Mouse (Mus musculus) hindbrain, embryonic 11.5 days (tissue): ENCODE measurements at regions not wholly inside any gene's neighbourhood (a gene's known extent, or its start where the extent isn't known, plus 50 kb on each side); places are given as distances from the start of the nearest gene placed in this dataset.

Experiments
- ATAC-seq: fragments of 200-750 bp; cut with Nextera tagmentation; 2 replicates; pipeline ENCODE4 v1.8.0; 2017; ENCODE audit warnings: mild to moderate bottlenecking, moderate TSS enrichment, moderate library complexity; ENCODE audit not compliant: low FRiP score
- DNase-seq: peaks from one replicate; pipeline ENCODE4 v3.0.0-alpha.2; 2015; ENCODE audit warnings: low spot score
- H3K27ac ChIP-seq: fragments of 300-500 bp; sonication (generic); 2 replicates; pipeline ENCODE4 v1.5.1; 2014; ENCODE audit warnings: mild to moderate bottlenecking, low read depth, low read length
- H3K27me3 ChIP-seq: fragments of 300-500 bp; sonication (generic); 2 replicates; pipeline ENCODE4 v1.6.1; 2014; ENCODE audit warnings: mild to moderate bottlenecking, low read length, moderate library complexity, mixed read lengths; ENCODE audit not compliant: control insufficient read depth, insufficient read depth
- H3K36me3 ChIP-seq: fragments of 300-500 bp; sonication (generic); 2 replicates; pipeline ENCODE4 v1.6.1; 2014; ENCODE audit warnings: mild to moderate bottlenecking, low read length, moderate library complexity, mixed read lengths; ENCODE audit not compliant: control insufficient read depth, insufficient read depth
- H3K4me1 ChIP-seq: fragments of 300-500 bp; sonication (generic); replicated peaks from 2 replicates; pipeline ENCODE4 v1.6.1; 2014; ENCODE audit warnings: low read length, mixed read lengths; ENCODE audit not compliant: control insufficient read depth, insufficient read depth
- H3K4me2 ChIP-seq: fragments of 300-500 bp; sonication (generic); replicated peaks from 2 replicates; pipeline ENCODE4 v1.6.1; 2014; ENCODE audit warnings: mild to moderate bottlenecking, low read depth, low read length
- H3K4me3 ChIP-seq: fragments of 300-500 bp; sonication (generic); 2 replicates; pipeline ENCODE4 v1.5.1; 2014; ENCODE audit warnings: low read depth, low read length
- H3K9ac ChIP-seq: fragments of 300-500 bp; sonication (generic); 2 replicates; pipeline ENCODE4 v1.6.1; 2014; ENCODE audit warnings: low read depth, low read length
- H3K9me3 ChIP-seq: fragments of 300-500 bp; sonication (generic); 2 replicates; pipeline ENCODE4 v1.6.1; 2016; ENCODE audit warnings: low read length; ENCODE audit not compliant: control insufficient read depth
- WGBS: fragments of 180-500 bp; shearing (Covaris S2); extraction: QIAGEN DNeasy Blood & Tissue Kit; methylation state at CpG from one replicate; pipeline ENCODE4 v1.1.7; 2014; 5-methylcytosine and 5-hydroxymethylcytosine counted together

- 80% methylated on average over 5 of the region's 5 CpGs for WGBS
- Histone ChIP-seq H3K4me1 (no peaks in the 10 kb centered on the region), H3K27ac (no peak overlapping the region), H3K4me3 (no peak overlapping the region), H3K4me2 (no peak overlapping the region), H3K27me3 (no peaks in the 10 kb centered on the region), H3K9me3 (no peaks in the 10 kb centered on the region), H3K9ac (no peak overlapping the region), H3K36me3 (no peaks in the 10 kb centered on the region)
- ATAC-seq (no peak), DNase-seq (no peak)
These were observed 149.9 kb upstream of the Arl4c start for GRCm38 (mm10) chr1:88851931-88852330.

- Histone ChIP-seq H3K9me3 (no peaks in the 10 kb centered on the region), H3K4me3 (no peak overlapping the region), H3K36me3 (no peaks in the 10 kb centered on the region), H3K27ac (no peak overlapping the region), H3K27me3 (no peaks in the 10 kb centered on the region), H3K4me2 (no peak overlapping the region), H3K9ac (no peak overlapping the region), H3K4me1 (no peaks in the 10 kb centered on the region)
- 77% methylated on average over 7 of the region's 7 CpGs for WGBS
- ATAC-seq (no peak), DNase-seq (no peak)
These were observed 159.0 kb upstream of the Arl4c start for GRCm38 (mm10) chr1:88860871-88861589.

- H3K4me1 ChIP-seq: no peaks in the 10 kb centered on the region
- H3K9ac ChIP-seq: no peak overlapping the region
- 74% methylated on average over 4 of the region's 4 CpGs for WGBS
- no peaks in the 10 kb centered on the region for H3K36me3 ChIP-seq
- ATAC-seq: no peak
- no peaks in the 10 kb centered on the region for H3K27me3 ChIP-seq
- no peaks in the 10 kb centered on the region for H3K9me3 ChIP-seq
- no peak for DNase-seq
- no peak overlapping the region for H3K4me3 ChIP-seq
- no peak overlapping the region for H3K27ac ChIP-seq
- H3K4me2 ChIP-seq: no peak overlapping the region
These were observed 159.5 kb upstream of the Arl4c start for GRCm38 (mm10) chr1:88861590-88861935.

GRCm38 (mm10) chr1:88865436-88865835 lies 163.4 kb upstream of the Arl4c start:
- Histone ChIP-seq H3K27ac (no peak overlapping the region), H3K9ac (no peak overlapping the region), H3K4me1 (no peaks in the 10 kb centered on the region), H3K4me2 (no peak overlapping the region), H3K27me3 (no peaks in the 10 kb centered on the region), H3K9me3 (no peaks in the 10 kb centered on the region), H3K4me3 (no peak overlapping the region), H3K36me3 (no peaks in the 10 kb centered on the region)
- DNase-seq: no peak
- WGBS: 54% methylated on average over 6 of the region's 6 CpGs
- no peak for ATAC-seq

DNA sequence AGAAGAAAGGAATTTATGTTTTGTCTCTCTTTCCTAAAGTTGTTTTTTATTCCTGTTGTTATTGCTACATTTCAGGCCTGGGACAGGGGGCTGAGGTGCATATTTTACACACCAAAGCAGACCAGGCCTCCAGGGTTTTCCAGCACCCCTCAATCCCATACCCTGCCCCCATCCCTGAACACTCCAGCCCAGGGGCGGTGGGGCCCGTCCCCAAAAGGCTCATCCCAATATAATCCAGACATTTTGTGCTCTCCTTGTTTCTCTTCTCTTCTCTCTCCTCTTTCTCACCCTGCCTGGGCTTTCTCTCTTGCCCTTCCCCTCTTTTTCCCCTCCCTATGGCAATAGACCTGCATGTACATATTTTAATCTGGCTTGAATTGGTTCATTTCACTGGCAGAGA lies 164.6 kb upstream of the Arl4c start:
- H3K4me3 ChIP-seq: no peak overlapping the region
- no peak overlapping the region for H3K9ac ChIP-seq
- WGBS: 93% methylated on average over 2 of the region's 2 CpGs
- H3K36me3 ChIP-seq: no peaks in the 10 kb centered on the region
- ATAC-seq (no peak), DNase-seq (no peak)
- no peaks in the 10 kb centered on the region for H3K27me3 ChIP-seq
- H3K27ac ChIP-seq: no peak overlapping the region
- no peaks in the 10 kb centered on the region for H3K4me1 ChIP-seq
- no peaks in the 10 kb centered on the region for H3K9me3 ChIP-seq
- H3K4me2 ChIP-seq: no peak overlapping the region

DNA sequence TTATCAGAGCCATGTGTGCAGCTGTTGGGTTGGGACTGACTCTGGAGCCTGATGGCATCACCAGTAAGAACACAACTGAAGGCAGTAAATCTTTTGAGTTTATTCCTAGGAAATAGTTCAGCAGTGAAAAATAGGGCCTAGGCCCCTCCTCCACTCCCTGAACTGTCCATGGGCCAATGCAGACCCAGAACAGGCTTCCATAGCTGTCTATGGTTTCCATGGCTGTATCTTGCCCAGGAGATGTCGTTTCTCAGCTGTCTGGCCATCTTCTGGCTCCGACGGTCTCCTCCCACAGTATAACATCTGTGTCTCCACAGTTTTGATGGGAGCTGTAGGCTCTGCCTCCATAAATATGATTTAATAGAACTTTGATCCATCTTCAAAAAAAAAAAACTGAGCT lies 165.1 kb upstream of the Arl4c start:
- no peak for DNase-seq
- H3K27ac ChIP-seq: no peak overlapping the region
- no peak overlapping the region for H3K9ac ChIP-seq
- no peaks in the 10 kb centered on the region for H3K27me3 ChIP-seq
- no peak overlapping the region for H3K4me3 ChIP-seq
- no peak overlapping the region for H3K4me2 ChIP-seq
- H3K9me3 ChIP-seq: no peaks in the 10 kb centered on the region
- WGBS: 89% methylated on average over 3 of the region's 3 CpGs
- no peaks in the 10 kb centered on the region for H3K36me3 ChIP-seq
- no peak for ATAC-seq
- H3K4me1 ChIP-seq: no peaks in the 10 kb centered on the region

GRCm38 (mm10) chr1:88869885-88870284 lies 167.9 kb upstream of the Arl4c start:
- 90% methylated on average over 4 of the region's 4 CpGs for WGBS
- no peak for DNase-seq

DNA sequence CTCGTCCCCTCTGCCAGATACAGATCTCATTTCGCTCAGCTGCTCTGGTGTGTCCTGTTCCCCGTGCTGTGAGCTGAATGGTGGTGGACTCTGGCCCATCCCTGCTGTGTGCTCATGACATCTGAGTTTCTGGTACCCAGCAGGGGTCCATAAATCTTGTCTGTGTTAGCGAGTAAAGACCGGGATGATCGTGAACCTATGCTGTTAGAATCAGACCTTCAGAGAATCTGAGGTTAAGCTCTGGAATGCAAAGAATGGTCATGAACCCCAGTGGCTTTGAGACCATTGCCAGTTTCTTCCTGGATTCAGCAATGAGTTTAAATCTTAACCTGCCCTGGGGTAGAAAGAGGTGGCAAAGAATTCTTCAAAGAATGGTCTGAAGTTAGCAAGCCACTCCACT lies 173.3 kb upstream of the Arl4c start:
- Histone ChIP-seq H3K27me3 (no peaks in the 10 kb centered on the region), H3K9me3 (no peaks in the 10 kb centered on the region), H3K27ac (no peak overlapping the region), H3K4me3 (no peak overlapping the region), H3K36me3 (no peaks in the 10 kb centered on the region), H3K4me2 (no peak overlapping the region), H3K4me1 (no peaks in the 10 kb centered on the region), H3K9ac (no peak overlapping the region)
- 70% methylated on average over 6 of the region's 6 CpGs for WGBS
- ATAC-seq (no peak), DNase-seq (no peak)

More at GRCm38 (mm10) chr1:88869885-88870284, 167.9 kb upstream of the Arl4c start:
- no peak overlapping the region for H3K9ac ChIP-seq
- no peaks in the 10 kb centered on the region for H3K27me3 ChIP-seq
- no peaks in the 10 kb centered on the region for H3K4me1 ChIP-seq
- H3K36me3 ChIP-seq: no peaks in the 10 kb centered on the region
- H3K27ac ChIP-seq: no peak overlapping the region
- no peak overlapping the region for H3K4me2 ChIP-seq
- ATAC-seq: no peak
- no peak overlapping the region for H3K4me3 ChIP-seq
- no peaks in the 10 kb centered on the region for H3K9me3 ChIP-seq

DNA sequence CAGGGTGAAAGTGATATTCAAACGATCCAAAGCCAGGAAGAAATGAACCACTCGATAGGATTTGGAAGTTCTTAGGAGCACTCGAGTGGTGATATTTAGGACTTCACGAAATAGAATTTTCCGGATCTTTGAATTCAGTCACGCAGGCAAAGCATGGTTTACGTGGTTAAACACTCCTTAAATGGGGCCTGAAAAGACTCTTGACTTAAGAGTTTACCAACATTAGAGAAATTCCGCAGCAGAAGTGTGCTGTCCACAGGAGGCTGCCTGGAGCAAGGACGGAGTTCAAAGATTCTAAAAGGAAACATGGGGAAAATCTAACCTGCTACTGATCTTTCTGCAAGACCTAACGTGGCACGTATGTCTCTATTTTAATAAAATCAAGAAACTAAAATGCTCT lies 175.4 kb upstream of the Arl4c start:
- no peak overlapping the region for H3K4me3 ChIP-seq
- no peaks in the 10 kb centered on the region for H3K4me1 ChIP-seq
- no peak overlapping the region for H3K4me2 ChIP-seq
- H3K27ac ChIP-seq: no peak overlapping the region
- H3K9me3 ChIP-seq: no peaks in the 10 kb centered on the region
- H3K27me3 ChIP-seq: no peaks in the 10 kb centered on the region
- DNase-seq (no peak), ATAC-seq (no peak)
- WGBS: 94% methylated on average over 11 of the region's 11 CpGs
- no peak overlapping the region for H3K9ac ChIP-seq
- no peaks in the 10 kb centered on the region for H3K36me3 ChIP-seq
